Mouse (Mus musculus): ENCODE measurements around the gene Tmem79. TPM values are rescaled to one million over a fixed set of nuclear protein-coding genes. Genes with fewer than 3 reads are reported as not detected.
"Not testable (repeated sequence)": the region's sequence is repeated elsewhere in the genome, so short reads cannot be mapped to it uniquely, and the experiment has no call there.

The Tmem79 gene
- 1.7 and 2.0 TPM in 2 replicates for polyA plus RNA-seq (2015; fragmentation: Nextera tagmentation; extraction: Ambion mirVana)

GRCm38 (mm10) chr3:88336058-88337013 is at the start of gene Tmem79, which contains the start of gene Smg5:
Gene Tmem79, minus strand, starts transcription at chr3:88336148.
Gene Smg5, plus strand, starts transcription at chr3:88336260.
- Histone ChIP-seq H3K4me3 (peak within 1 kb of the TSS; percentile 71), H3K27me3 (no peaks in the 10 kb centered on the region), H3K9me3 (no peaks in the 10 kb centered on the region), H3K9ac (replicated peaks) (peak within 1 kb of the TSS; percentile 91), H3K4me1 (peaks cover 20% of the 10 kb centered on the region), H3K36me3 (0 out of 2 replicates have a peak, but pooled peaks cover 4% of the 10 kb centered on the region), H3K27ac (replicated peaks) (peak within 1 kb of the TSS; percentile 95), H3K4me2 (replicated peaks) (peak within 1 kb of the TSS; percentile 72)
- ATAC-seq (replicated peaks) = peak; percentile 97
- WGBS = 2% methylated on average over 60 of the region's 66 CpGs

GRCm38 (mm10) chr3:88384364-88384763 is 48.4 kb upstream of the Tmem79 start, which contains the start of gene Bglap:
Gene Bglap, minus strand, starts transcription at chr3:88384464.
- Histone ChIP-seq H3K27ac (replicated peaks) (no peak within 1 kb of the TSS), H3K9ac (replicated peaks) (no peak within 1 kb of the TSS), H3K9me3 (no peaks in the 10 kb centered on the region), H3K27me3 (no peaks in the 10 kb centered on the region), H3K4me2 (replicated peaks) (no peak within 1 kb of the TSS), H3K4me3 (no peak within 1 kb of the TSS), H3K36me3 (no peaks in the 10 kb centered on the region), H3K4me1 (peaks cover 7% of the 10 kb centered on the region; the same call in 1 of the 2 replicates)
- ATAC-seq (replicated peaks) = no peak
- 77% methylated on average over 5 of the region's 5 CpGs for WGBS

GRCm38 (mm10) chr3:88382383-88382782 is 46.4 kb upstream of the Tmem79 start:
- not testable (repeated sequence) for H3K4me1 ChIP-seq; H3K4me2 ChIP-seq (replicated peaks); H3K9me3 ChIP-seq; H3K27me3 ChIP-seq; H3K36me3 ChIP-seq; H3K4me3 ChIP-seq; H3K9ac ChIP-seq (replicated peaks)
- H3K27ac ChIP-seq (replicated peaks) = 0 out of 2 replicates have a peak overlapping the region, but pooled peaks have one; percentile 84
- ATAC-seq (replicated peaks) = peak; percentile 30; the same call in 1 of the 2 replicates
- WGBS = 26% methylated on average over 3 of the region's 7 CpGs

- H3K4me2 ChIP-seq (replicated peaks) = peak overlapping the region; percentile 41
- H3K36me3 ChIP-seq, H3K27me3 ChIP-seq, H3K4me1 ChIP-seq, H3K9me3 ChIP-seq: not testable (repeated sequence)
- H3K9ac ChIP-seq (replicated peaks) = peak overlapping the region; percentile 47
- H3K4me3 ChIP-seq = peak overlapping the region; percentile 29
- ATAC-seq (replicated peaks) = peak; percentile 91
- H3K27ac ChIP-seq (replicated peaks) = peak overlapping the region; percentile 84
- 4% methylated on average over 22 of the region's 22 CpGs for WGBS
Measured at GRCm38 (mm10) chr3:88381389-88382315, 45.7 kb upstream of the Tmem79 start.

GRCm38 (mm10) chr3:88378599-88378998 is 42.7 kb upstream of the Tmem79 start, which contains the start of gene Bglap2:
Gene Bglap2, minus strand, starts transcription at chr3:88378699.
- H3K9ac ChIP-seq (replicated peaks) = not testable (repeated sequence)
- 83% methylated on average over 5 of the region's 5 CpGs for WGBS

GRCm38 (mm10) chr3:88376644-88377043 is 40.7 kb upstream of the Tmem79 start:
- H3K9ac ChIP-seq (replicated peaks); H3K36me3 ChIP-seq; H3K27me3 ChIP-seq; H3K4me3 ChIP-seq; H3K9me3 ChIP-seq; H3K4me1 ChIP-seq: not testable (repeated sequence)
- ATAC-seq (replicated peaks) = 0 out of 2 replicates have a peak, but pooled peaks have one; percentile 29
- peak overlapping the region; percentile 80 for H3K27ac ChIP-seq (replicated peaks)
- H3K4me2 ChIP-seq (replicated peaks) = peak overlapping the region; percentile 18; the same call in 1 of the 2 replicates
- WGBS = 23% methylated on average over 7 of the region's 7 CpGs

More at GRCm38 (mm10) chr3:88378599-88378998, 42.7 kb upstream of the Tmem79 start, which contains the start of gene Bglap2:
- not testable (repeated sequence) for H3K4me1 ChIP-seq; H3K4me3 ChIP-seq; H3K4me2 ChIP-seq (replicated peaks); H3K27me3 ChIP-seq; H3K27ac ChIP-seq (replicated peaks); H3K36me3 ChIP-seq; H3K9me3 ChIP-seq; ATAC-seq (replicated peaks)

- peak; percentile 94 for ATAC-seq (replicated peaks)
- peak overlapping the region; percentile 5; the same call in 1 of the 2 replicates for H3K9ac ChIP-seq (replicated peaks)
- not testable (repeated sequence) for H3K9me3 ChIP-seq, H3K27me3 ChIP-seq, H3K4me1 ChIP-seq, H3K36me3 ChIP-seq
- H3K4me2 ChIP-seq (replicated peaks) = peak overlapping the region; percentile 18
- 9% methylated on average over 19 of the region's 19 CpGs for WGBS
- peak overlapping the region; percentile 80 for H3K27ac ChIP-seq (replicated peaks)
- H3K4me3 ChIP-seq = peak overlapping the region; percentile 9; the same call in 1 of the 2 replicates
Measured at GRCm38 (mm10) chr3:88375750-88376626, 40.0 kb upstream of the Tmem79 start.

- not testable (repeated sequence) for H3K9me3 ChIP-seq; H3K4me2 ChIP-seq (replicated peaks); H3K27ac ChIP-seq (replicated peaks); H3K27me3 ChIP-seq; H3K9ac ChIP-seq (replicated peaks); H3K4me1 ChIP-seq; H3K4me3 ChIP-seq; H3K36me3 ChIP-seq; ATAC-seq (replicated peaks)
- 94% methylated on average over 9 of the region's 9 CpGs for WGBS
Measured at GRCm38 (mm10) chr3:88372643-88373042, 36.7 kb upstream of the Tmem79 start, which contains the start of gene Bglap3. Gene Bglap3, minus strand, starts transcription at chr3:88372743.

GRCm38 (mm10) chr3:88368511-88368910 is 32.6 kb upstream of the Tmem79 start:
- ATAC-seq (replicated peaks); H3K9me3 ChIP-seq; H3K36me3 ChIP-seq; H3K9ac ChIP-seq (replicated peaks); H3K27me3 ChIP-seq; H3K4me2 ChIP-seq (replicated peaks); H3K27ac ChIP-seq (replicated peaks); H3K4me3 ChIP-seq; H3K4me1 ChIP-seq: not testable (repeated sequence)
- WGBS = 95% methylated on average over 7 of the region's 7 CpGs

GRCm38 (mm10) chr3:88367517-88367916 is 31.6 kb upstream of the Tmem79 start:
- ATAC-seq (replicated peaks) = 0 out of 2 replicates have a peak, but pooled peaks have one; percentile 24
- 45% methylated on average over 3 of the region's 7 CpGs for WGBS

More at GRCm38 (mm10) chr3:88367517-88367916, 31.6 kb upstream of the Tmem79 start:
- H3K27ac ChIP-seq (replicated peaks); H3K27me3 ChIP-seq; H3K9ac ChIP-seq (replicated peaks); H3K4me3 ChIP-seq; H3K36me3 ChIP-seq; H3K4me1 ChIP-seq; H3K9me3 ChIP-seq; H3K4me2 ChIP-seq (replicated peaks): not testable (repeated sequence)

All from forebrain, embryonic 15.5 days (tissue).